Mouse (Mus musculus) granulocyte monocyte progenitor cell, adult 5-6 weeks (primary cell): ENCODE results near the gene Siglece. TPM values are rescaled to one million over a fixed set of nuclear protein-coding genes. Genes with fewer than 3 reads are reported as not detected.
A peak's percentile ranks its signal among the peaks of the same experiment; 100 is the strongest.
"Not testable (repeated sequence)": the region's sequence is repeated elsewhere in the genome, so short reads cannot be mapped to it uniquely, and the experiment has no call there.

Source experiments
- ATAC-seq: replicated peaks from 2 replicates; pipeline ENCODE4 v1.8.0; 2016; ENCODE audit warnings: mild to moderate bottlenecking, moderate TSS enrichment, inconsistent platforms; ENCODE audit not compliant: poor library complexity, severe bottlenecking
- total RNA-seq, 2 experiments: library from RNA; stranded (forward) in 1 of 2; stranded (reverse) in 1 of 2; fragments of 200-712, 200-1000 nt in 1 of 2; fragments of >200 nt in 1 of 2; fragmentation: Nextera tagmentation in 1 of 2; gene quantifications; 2 replicates each; pipeline ENCODE4 v1.2.3; 2014 to 2017

Gene Siglece
- total RNA-seq (2014; fragmentation: Nextera tagmentation) (13.1 and 15.1 TPM in 2 replicates), total RNA-seq (2017) (5.2 and 9.0 TPM in 2 replicates)

- peak; percentile 56 for ATAC-seq
Measured at GRCm38 (mm10) chr7:43660002-43660401, at the start of gene Siglece. TSS of gene Siglece (minus strand) at chr7:43660161.

- ATAC-seq: no peak
Measured at GRCm38 (mm10) chr7:43690118-43690517, 30.2 kb upstream of the Siglece start, which contains the start of gene Klk14. TSS of gene Klk14 (plus strand) at chr7:43690418.

- 0 out of 2 replicates have a peak, but pooled peaks have one; percentile 20 for ATAC-seq
Measured at GRCm38 (mm10) chr7:43685088-43685487, 25.1 kb upstream of the Siglece start.

- ATAC-seq: not testable (repeated sequence)
Measured at GRCm38 (mm10) chr7:43682511-43682910, 22.6 kb upstream of the Siglece start.

GRCm38 (mm10) chr7:43680960-43681359 is 21.0 kb upstream of the Siglece start:
- peak; percentile 69 for ATAC-seq

GRCm38 (mm10) chr7:43678517-43678916 is 18.6 kb upstream of the Siglece start:
- peak; percentile 52 for ATAC-seq

GRCm38 (mm10) chr7:43675091-43675490 is 15.1 kb upstream of the Siglece start:
- ATAC-seq: no peak

- no peak for ATAC-seq
Measured at GRCm38 (mm10) chr7:43672581-43673260, 12.8 kb upstream of the Siglece start.

GRCm38 (mm10) chr7:43671809-43672580 is 12.0 kb upstream of the Siglece start, which contains the start of gene Ctu1:
TSS of gene Ctu1 (plus strand) at chr7:43672016.
- ATAC-seq: peak; percentile 74

GRCm38 (mm10) chr7:43671064-43671808 is 11.3 kb upstream of the Siglece start:
- no peak for ATAC-seq

GRCm38 (mm10) chr7:43668582-43668981 is 8.6 kb upstream of the Siglece start:
- ATAC-seq: peak; percentile 31; the same call in 1 of the 2 replicates

GRCm38 (mm10) chr7:43667221-43667620 is 7.3 kb upstream of the Siglece start:
- not testable (repeated sequence) for ATAC-seq

- ATAC-seq: peak; percentile 47
Measured at GRCm38 (mm10) chr7:43662804-43663203, 2.8 kb upstream of the Siglece start.

- peak; percentile 45 for ATAC-seq
Measured at GRCm38 (mm10) chr7:43656232-43656631, 3.7 kb downstream of the Siglece start.

GRCm38 (mm10) chr7:43654519-43654918 is 5.4 kb downstream of the Siglece start:
- peak; percentile 90 for ATAC-seq

- ATAC-seq: no peak
Measured at GRCm38 (mm10) chr7:43652683-43653082, 7.3 kb downstream of the Siglece start.

GRCm38 (mm10) chr7:43643046-43643652 is 16.8 kb downstream of the Siglece start:
- peak; percentile 43 for ATAC-seq

- peak; percentile 84 for ATAC-seq
Measured at GRCm38 (mm10) chr7:43642587-43642986, 17.4 kb downstream of the Siglece start.

GRCm38 (mm10) chr7:43637118-43637517 is 22.8 kb downstream of the Siglece start:
- peak; percentile 67 for ATAC-seq

- ATAC-seq: peak; percentile 93
Measured at GRCm38 (mm10) chr7:43636194-43636593, 23.8 kb downstream of the Siglece start.
